Mouse (Mus musculus) lung, postnatal 4 days (tissue): ENCODE results near the gene Tmem156.

Experiments
- DNase-seq, 2 experiments: peaks; one replicate each; pipeline ENCODE4 v3.0.0; 2021

The Tmem156 gene

GRCm38 (mm10) chr5:65096805-65097204 lies 4.9 kb upstream of the Tmem156 start:
- no peak for DNase-seq

- no peak for DNase-seq
Observed at GRCm38 (mm10) chr5:65096082-65096481, 4.2 kb upstream of the Tmem156 start.

GRCm38 (mm10) chr5:65094902-65095545 lies 3.1 kb upstream of the Tmem156 start:
- DNase-seq, result peak in 1 of 2 experiments; percentile 57

- DNase-seq, result no peak
Observed at GRCm38 (mm10) chr5:65093769-65094168, 1.8 kb upstream of the Tmem156 start.

GRCm38 (mm10) chr5:65091184-65091858 lies 611 bp downstream of the Tmem156 start:
- no peak for DNase-seq

- DNase-seq, result no peak
Observed at GRCm38 (mm10) chr5:65089707-65090106, 2.2 kb downstream of the Tmem156 start.

GRCm38 (mm10) chr5:65086522-65086921 lies 5.4 kb downstream of the Tmem156 start:
- peak; percentile 43 to 63 for DNase-seq

GRCm38 (mm10) chr5:65081836-65082235 lies 10.1 kb downstream of the Tmem156 start:
- DNase-seq, result no peak

GRCm38 (mm10) chr5:65079881-65080280 lies 12.1 kb downstream of the Tmem156 start:
- DNase-seq, result peak in 1 of 2 experiments; percentile 25

GRCm38 (mm10) chr5:65078081-65078480 lies 13.9 kb downstream of the Tmem156 start:
- no peak for DNase-seq

- DNase-seq, result no peak
Observed at GRCm38 (mm10) chr5:65076748-65077147, 15.2 kb downstream of the Tmem156 start.

GRCm38 (mm10) chr5:65076087-65076486 lies 15.8 kb downstream of the Tmem156 start:
- peak in 1 of 2 experiments; percentile 15 for DNase-seq

GRCm38 (mm10) chr5:65074693-65075092 lies 17.2 kb downstream of the Tmem156 start:
- DNase-seq, result no peak

GRCm38 (mm10) chr5:65073247-65073646 lies 18.7 kb downstream of the Tmem156 start:
- no peak for DNase-seq

- no peak for DNase-seq
Observed at GRCm38 (mm10) chr5:65071689-65072118, 20.2 kb downstream of the Tmem156 start.

GRCm38 (mm10) chr5:65069872-65070271 lies 22.1 kb downstream of the Tmem156 start:
- no peak for DNase-seq

- no peak for DNase-seq
Observed at GRCm38 (mm10) chr5:65068166-65068565, 23.8 kb downstream of the Tmem156 start.

GRCm38 (mm10) chr5:65063266-65063665 lies 28.7 kb downstream of the Tmem156 start:
- no peak for DNase-seq

GRCm38 (mm10) chr5:65062236-65062635 lies 29.7 kb downstream of the Tmem156 start:
- DNase-seq, result no peak

- no peak for DNase-seq
Observed at GRCm38 (mm10) chr5:65059806-65060205, 32.1 kb downstream of the Tmem156 start.

- DNase-seq, result no peak
Observed at GRCm38 (mm10) chr5:65057596-65057995, 34.3 kb downstream of the Tmem156 start.

GRCm38 (mm10) chr5:65051513-65051912 lies 40.4 kb downstream of the Tmem156 start:
- DNase-seq, result no peak

- no peak for DNase-seq
Observed at GRCm38 (mm10) chr5:65049880-65050279, 42.1 kb downstream of the Tmem156 start.

- DNase-seq, result no peak
Observed at GRCm38 (mm10) chr5:65047285-65047855, 44.6 kb downstream of the Tmem156 start.
